Mouse (Mus musculus): ENCODE data around the gene Kcnt2.

Kcnt2 gene

DNA sequence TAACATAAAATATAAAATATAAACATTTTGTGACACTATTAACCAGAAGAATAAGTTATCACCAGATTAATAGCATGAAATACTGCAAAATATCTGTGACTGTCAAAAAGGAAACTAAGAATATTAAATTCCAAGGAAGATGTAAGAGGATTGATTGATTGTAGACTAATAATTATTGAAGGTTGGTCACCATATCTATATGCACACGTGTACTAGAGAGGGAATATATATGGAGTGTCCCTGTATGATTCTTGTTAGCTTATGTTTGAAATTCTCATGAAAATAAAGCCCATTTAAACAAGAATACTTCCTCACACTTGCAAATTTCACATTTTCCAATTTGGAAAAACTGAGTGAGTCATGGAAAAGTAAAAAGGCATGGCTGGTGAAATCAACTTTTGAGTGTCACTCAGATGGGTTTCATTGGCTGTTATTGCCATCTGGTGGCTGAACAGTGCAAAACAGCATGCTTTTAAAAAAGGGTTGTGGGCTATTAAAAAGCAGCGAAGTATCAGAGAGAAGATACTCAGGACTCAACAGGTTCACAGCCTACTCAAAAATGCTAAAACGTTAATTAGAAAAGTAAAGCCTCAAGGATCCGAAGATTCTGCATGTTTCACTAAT is 285.4 kb downstream of the Kcnt2 start:
- DNase-seq = no peak

DNA sequence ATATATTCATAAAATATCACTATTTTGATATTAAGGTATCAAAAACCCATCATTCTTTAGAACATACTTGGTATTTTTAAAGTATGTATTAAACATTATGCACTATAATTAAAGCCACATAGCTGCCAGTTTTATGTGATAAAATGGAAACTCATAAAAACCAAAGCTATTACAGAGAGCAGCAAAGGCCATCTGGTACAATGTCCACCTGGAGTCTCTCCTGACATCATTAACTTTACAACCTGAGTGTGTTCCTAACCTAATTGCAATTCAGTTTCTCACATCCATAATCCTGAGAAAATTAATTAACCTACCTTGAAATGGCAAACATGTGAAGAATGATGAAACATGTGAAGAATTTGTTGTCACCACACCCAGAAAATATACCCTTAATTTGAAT is 288.9 kb downstream of the Kcnt2 start:
- no peak for DNase-seq

GRCm38 (mm10) chr1:140542066-140542465 is 296.1 kb downstream of the Kcnt2 start:
- DNase-seq = peak in 1 of 2 experiments; percentile 12

DNA sequence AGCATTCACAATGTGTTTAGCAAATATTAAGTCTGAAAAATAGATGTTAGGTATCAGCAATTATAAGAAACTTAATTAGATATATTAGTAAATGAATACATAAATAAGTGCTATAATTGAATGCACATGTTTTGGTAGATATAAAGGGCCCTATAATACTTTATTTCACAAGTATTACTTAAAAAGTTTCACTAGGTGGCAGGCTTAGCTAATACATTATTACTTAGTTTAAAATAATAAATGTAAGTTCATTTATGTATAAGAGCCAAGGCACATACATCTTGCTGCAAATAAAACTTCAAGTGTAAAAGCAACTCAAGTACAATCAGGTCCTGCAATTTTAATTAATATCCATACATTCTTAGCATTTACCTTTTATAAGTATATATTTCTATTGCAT is 302.8 kb downstream of the Kcnt2 start:
- no peak for DNase-seq

GRCm38 (mm10) chr1:140560801-140561200 is 314.8 kb downstream of the Kcnt2 start:
- no peak for DNase-seq

- no peak for DNase-seq
Observed at GRCm38 (mm10) chr1:140572141-140572540, 326.2 kb downstream of the Kcnt2 start.

DNA sequence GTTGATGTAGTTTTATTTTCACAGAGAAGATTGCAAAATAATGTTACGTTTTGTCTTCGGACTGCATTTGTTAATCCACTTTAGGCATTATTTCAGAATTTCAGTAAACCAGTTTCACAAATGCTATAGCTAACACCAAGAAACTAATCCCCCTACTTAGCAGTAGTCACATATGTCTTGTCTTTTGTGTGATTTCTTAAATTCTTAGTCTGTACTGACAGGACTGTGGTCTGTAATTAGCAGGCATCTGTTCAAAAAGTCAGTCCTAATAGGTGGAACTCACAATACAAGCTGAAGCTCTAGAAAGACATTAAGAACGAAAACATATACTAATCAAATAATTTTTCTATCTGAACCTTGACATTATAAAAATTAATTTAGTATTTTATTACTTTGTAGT is 332.6 kb downstream of the Kcnt2 start:
- no peak for DNase-seq

- no peak for DNase-seq
Observed at GRCm38 (mm10) chr1:140588302-140588701, 342.3 kb downstream of the Kcnt2 start.

- no peak for DNase-seq
Observed at GRCm38 (mm10) chr1:140608765-140609297, 362.9 kb downstream of the Kcnt2 start.

GRCm38 (mm10) chr1:140613101-140613500 is 367.1 kb downstream of the Kcnt2 start:
- no peak for DNase-seq

- DNase-seq = no peak
Observed at GRCm38 (mm10) chr1:140614840-140615239, 368.9 kb downstream of the Kcnt2 start.

DNA sequence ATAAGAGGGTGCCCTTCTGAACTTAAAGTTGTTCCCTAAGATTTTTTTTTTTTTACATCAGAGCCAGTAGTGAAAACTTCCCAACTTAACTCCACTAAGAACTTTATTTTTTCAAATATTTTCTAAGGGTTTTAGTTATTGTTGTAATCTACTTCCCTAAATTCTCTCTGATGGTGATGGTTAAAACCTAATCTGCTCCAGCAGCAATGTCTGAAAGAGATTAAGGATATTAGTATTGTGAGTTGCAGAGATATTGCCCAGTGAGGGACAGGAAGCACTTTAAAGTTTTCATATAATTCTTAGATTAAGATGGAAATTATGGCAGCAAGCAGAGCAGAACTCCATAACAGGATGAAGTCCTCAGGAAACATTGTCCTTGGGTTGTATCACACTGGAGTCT is 372.2 kb downstream of the Kcnt2 start:
- no peak for DNase-seq

DNA sequence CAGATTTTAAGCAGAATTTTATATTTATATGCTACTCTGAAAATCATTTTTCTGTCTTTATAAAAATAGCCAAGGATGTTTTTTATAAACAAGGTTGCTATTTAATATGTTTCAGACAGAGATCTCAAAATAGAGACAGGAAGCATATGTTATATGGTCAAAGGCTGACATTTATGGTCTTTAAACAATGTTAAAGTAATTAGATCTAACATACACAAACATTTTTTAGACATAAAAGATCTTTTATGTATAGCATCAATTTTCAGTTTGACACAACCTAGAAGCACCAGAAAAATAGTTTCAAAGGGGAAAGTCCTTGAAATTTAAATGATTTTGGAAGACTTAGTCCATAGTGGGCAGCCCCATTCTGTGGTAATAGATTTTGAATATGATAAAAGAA is 379.0 kb downstream of the Kcnt2 start:
- no peak for DNase-seq

DNA sequence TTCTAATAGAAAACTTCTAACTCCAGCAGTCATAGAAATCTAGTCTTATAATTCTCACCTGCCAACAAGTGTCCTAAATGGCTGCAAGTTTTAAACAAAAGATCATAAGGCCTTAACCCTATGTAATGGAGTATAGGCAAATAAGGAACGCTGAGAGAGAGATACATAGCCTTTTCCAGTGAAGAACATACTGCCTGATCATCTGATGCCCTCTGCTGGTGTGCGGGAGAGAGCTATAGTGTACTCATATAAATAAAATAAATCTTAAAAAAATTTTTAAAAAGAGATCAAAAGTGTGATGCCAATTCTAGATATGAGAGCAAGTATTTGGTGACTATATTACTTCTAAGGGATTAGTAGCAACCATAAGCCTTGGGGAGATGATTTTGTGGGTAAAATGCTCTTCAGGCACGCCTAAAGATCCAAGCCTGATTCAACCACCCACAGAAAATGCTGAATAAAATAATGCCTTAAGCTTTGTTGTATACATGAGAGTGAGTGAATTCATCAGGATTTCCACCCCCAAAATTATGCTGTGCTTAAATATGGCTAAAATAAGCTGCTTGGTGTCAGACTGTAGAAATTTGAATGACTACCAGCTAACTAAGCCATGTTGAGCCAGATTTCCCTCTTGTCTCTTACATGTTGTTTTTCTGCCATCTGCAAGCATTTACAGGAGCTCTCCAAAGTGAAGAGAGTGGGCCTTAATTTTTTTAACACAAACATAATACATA is 413.8 kb downstream of the Kcnt2 start:
- DNase-seq = no peak

- peak in 1 of 2 experiments; percentile 4 for DNase-seq
Observed at GRCm38 (mm10) chr1:140660751-140661403, 414.9 kb downstream of the Kcnt2 start.

- no peak for DNase-seq
Observed at GRCm38 (mm10) chr1:140661404-140661787, 415.4 kb downstream of the Kcnt2 start.

All from cerebellum, postnatal 36 days (tissue).